Mouse (Mus musculus): ENCODE measurements around the gene Zswim8.

The Zswim8 gene

GRCm38 (mm10) chr14:20730853-20731602 is 23.7 kb downstream of the Zswim8 start:
- no peak for DNase-seq (ENCODE audit: low read depth, low spot score)

GRCm38 (mm10) chr14:20733041-20733951 is 25.9 kb downstream of the Zswim8 start:
- DNase-seq (ENCODE audit: low read depth, low spot score) = no peak

- peak; percentile 77 for DNase-seq (ENCODE audit: low read depth, low spot score)
These were observed 26.8 kb downstream of the Zswim8 start, which contains the start of gene Ndst2 for GRCm38 (mm10) chr14:20733952-20734774. Gene Ndst2, minus strand, starts transcription at chr14:20734562.

GRCm38 (mm10) chr14:20735052-20735451 is 27.7 kb downstream of the Zswim8 start:
- no peak for DNase-seq (ENCODE audit: low read depth, low spot score)

- DNase-seq (ENCODE audit: low read depth, low spot score) = no peak
These were observed 28.6 kb downstream of the Zswim8 start for GRCm38 (mm10) chr14:20735892-20736390.

GRCm38 (mm10) chr14:20737306-20737705 is 30.0 kb downstream of the Zswim8 start:
- DNase-seq (ENCODE audit: low read depth, low spot score) = no peak

GRCm38 (mm10) chr14:20738511-20738910 is 31.2 kb downstream of the Zswim8 start:
- DNase-seq (ENCODE audit: low read depth, low spot score) = no peak

GRCm38 (mm10) chr14:20741301-20741700 is 33.9 kb downstream of the Zswim8 start:
- DNase-seq (ENCODE audit: low read depth, low spot score) = no peak

- no peak for DNase-seq (ENCODE audit: low read depth, low spot score)
These were observed 36.3 kb downstream of the Zswim8 start for GRCm38 (mm10) chr14:20743614-20744013.

GRCm38 (mm10) chr14:20746935-20747334 is 39.6 kb downstream of the Zswim8 start:
- no peak for DNase-seq (ENCODE audit: low read depth, low spot score)

- DNase-seq (ENCODE audit: low read depth, low spot score) = no peak
These were observed 41.0 kb downstream of the Zswim8 start for GRCm38 (mm10) chr14:20748388-20748787.

- no peak for DNase-seq (ENCODE audit: low read depth, low spot score)
These were observed 42.2 kb downstream of the Zswim8 start for GRCm38 (mm10) chr14:20749494-20750051.

- DNase-seq (ENCODE audit: low read depth, low spot score) = no peak
These were observed 43.2 kb downstream of the Zswim8 start for GRCm38 (mm10) chr14:20750503-20750902.

- DNase-seq (ENCODE audit: low read depth, low spot score) = no peak
These were observed 46.4 kb downstream of the Zswim8 start for GRCm38 (mm10) chr14:20753792-20754191.

- no peak for DNase-seq (ENCODE audit: low read depth, low spot score)
These were observed 50.1 kb downstream of the Zswim8 start for GRCm38 (mm10) chr14:20757370-20757907.

GRCm38 (mm10) chr14:20758768-20759435 is 51.5 kb downstream of the Zswim8 start:
- no peak for DNase-seq (ENCODE audit: low read depth, low spot score)

GRCm38 (mm10) chr14:20764942-20765341 is 57.6 kb downstream of the Zswim8 start:
- no peak for DNase-seq (ENCODE audit: low read depth, low spot score)

- DNase-seq (ENCODE audit: low read depth, low spot score) = no peak
These were observed 58.4 kb downstream of the Zswim8 start for GRCm38 (mm10) chr14:20765642-20766258.

- DNase-seq (ENCODE audit: low read depth, low spot score) = no peak
These were observed 60.6 kb downstream of the Zswim8 start for GRCm38 (mm10) chr14:20767936-20768335.

- no peak for DNase-seq (ENCODE audit: low read depth, low spot score)
These were observed 61.2 kb downstream of the Zswim8 start for GRCm38 (mm10) chr14:20768581-20768980.
